Mouse (Mus musculus) hindbrain, embryonic 10.5 days (tissue): ENCODE measurements around the gene Bcl2l2. TPM values are rescaled to one million over a fixed set of nuclear protein-coding genes. Genes with fewer than 3 reads are reported as not detected.

Source experiments
- DNase-seq: peaks from one replicate; pipeline ENCODE4 v3.0.0-alpha.2; 2017; ENCODE audit warnings: low spot score
- H3K27ac ChIP-seq: fragments of 300-500 bp; sonication (generic); 2 replicates; pipeline ENCODE4 v1.5.1; 2016; ENCODE audit warnings: mild to moderate bottlenecking, moderate library complexity
- H3K27me3 ChIP-seq: fragments of 300-500 bp; sonication (generic); 2 replicates; pipeline ENCODE4 v1.6.1; 2016; ENCODE audit warnings: mild to moderate bottlenecking; ENCODE audit not compliant: poor library complexity, insufficient read depth, severe bottlenecking
- H3K36me3 ChIP-seq: fragments of 300-500 bp; sonication (generic); 2 replicates; pipeline ENCODE4 v1.6.1; 2016; ENCODE audit warnings: mild to moderate bottlenecking, moderate library complexity
- H3K4me1 ChIP-seq: fragments of 300-500 bp; sonication (generic); replicated peaks from 2 replicates; pipeline ENCODE4 v1.6.1; 2016; ENCODE audit warnings: mild to moderate bottlenecking
- H3K4me3 ChIP-seq: fragments of 300-500 bp; sonication (generic); 2 replicates; pipeline ENCODE4 v1.5.1; 2016; ENCODE audit warnings: mild to moderate bottlenecking, moderate library complexity
- H3K9me3 ChIP-seq: fragments of 300-500 bp; sonication (generic); 2 replicates; pipeline ENCODE4 v1.6.1; 2016; ENCODE audit warnings: mild to moderate bottlenecking, moderate library complexity
- WGBS: fragments of 180-500 bp; shearing (Covaris S2); methylation state at CpG from one replicate; pipeline ENCODE4 v1.1.7; 2016; 5-methylcytosine and 5-hydroxymethylcytosine counted together
- polyA plus RNA-seq: library from polyadenylated mRNA; unstranded; fragments of >200 nt; fragmentation: Nextera tagmentation; extraction: Ambion mirVana; gene quantifications from 2 replicates; pipeline ENCODE4 v1.2.1, GENCODE M21; 2016

The Bcl2l2 gene
- polyA plus RNA-seq, 1 experiment from 2014 or later = 3.0 TPM

DNA sequence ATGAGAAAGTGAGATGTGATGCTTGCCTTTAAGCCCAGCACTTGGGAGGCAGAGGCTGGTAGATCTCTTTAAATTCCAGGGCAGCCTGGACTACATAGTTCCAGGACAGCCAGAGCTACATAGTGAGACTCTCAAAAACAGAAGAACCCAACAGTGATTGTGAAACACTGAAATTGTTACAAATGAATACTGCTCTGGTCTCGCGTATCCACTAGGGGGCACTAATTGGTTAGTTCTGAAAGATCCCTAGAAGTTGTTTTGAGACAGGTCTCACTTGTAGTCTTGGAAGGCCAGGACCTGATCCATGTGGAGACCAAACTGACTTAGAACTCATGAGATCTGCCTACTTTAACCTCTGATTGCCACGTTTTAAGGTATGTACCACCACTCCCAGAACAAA is 17.2 kb downstream of the Bcl2l2 start:
- DNase-seq = peak; percentile 65
- H3K36me3 ChIP-seq = peaks cover 55% of the 10 kb centered on the region
- H3K4me3 ChIP-seq = no peak overlapping the region
- peaks cover 11% of the 10 kb centered on the region for H3K4me1 ChIP-seq
- H3K27me3 ChIP-seq = no peaks in the 10 kb centered on the region
- no peak overlapping the region for H3K27ac ChIP-seq
- H3K9me3 ChIP-seq = no peaks in the 10 kb centered on the region
- 0% methylated on average over 3 of the region's 3 CpGs for WGBS

GRCm38 (mm10) chr14:54903641-54904040 is 20.5 kb downstream of the Bcl2l2 start:
- Histone ChIP-seq H3K27ac (no peak overlapping the region), H3K36me3 (peaks cover 52% of the 10 kb centered on the region), H3K9me3 (no peaks in the 10 kb centered on the region), H3K4me3 (no peak overlapping the region), H3K4me1 (peaks cover 19% of the 10 kb centered on the region), H3K27me3 (no peaks in the 10 kb centered on the region)
- no peak for DNase-seq
- WGBS = 90% methylated on average over 4 of the region's 4 CpGs

DNA sequence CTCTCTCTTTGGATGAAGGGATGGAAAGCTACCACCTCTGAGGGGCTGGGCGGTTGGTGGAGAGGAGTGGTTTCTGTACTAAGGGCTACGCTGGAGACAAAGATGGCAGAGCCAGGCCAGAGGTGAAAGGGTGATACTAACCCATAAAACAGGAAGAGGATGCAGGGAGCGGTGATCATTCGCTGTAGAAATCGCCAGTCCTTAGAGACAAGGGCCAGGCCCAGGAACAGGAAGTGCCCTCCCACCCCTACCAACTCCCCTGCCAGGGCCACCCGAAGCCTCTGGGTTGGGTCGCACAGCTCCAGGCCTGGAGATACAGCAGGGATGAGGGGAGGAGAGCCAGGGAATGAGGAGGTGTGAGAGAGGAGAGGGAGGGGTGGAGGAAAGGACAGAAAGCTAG is 25.5 kb downstream of the Bcl2l2 start:
- no peak for DNase-seq
- Histone ChIP-seq H3K27me3 (no peaks in the 10 kb centered on the region), H3K4me1 (peaks cover 55% of the 10 kb centered on the region), H3K4me3 (no peak overlapping the region), H3K36me3 (peaks cover 65% of the 10 kb centered on the region), H3K27ac (no peak overlapping the region), H3K9me3 (no peaks in the 10 kb centered on the region)
- 82% methylated on average over 7 of the region's 7 CpGs for WGBS

GRCm38 (mm10) chr14:54912109-54912850 is 29.1 kb downstream of the Bcl2l2 start:
- WGBS = 3% methylated on average over 69 of the region's 69 CpGs
- peaks cover 52% of the 10 kb centered on the region for H3K4me1 ChIP-seq
- DNase-seq = peak; percentile 39
- peaks cover 56% of the 10 kb centered on the region for H3K36me3 ChIP-seq
- H3K4me3 ChIP-seq = peak overlapping the region; percentile 98
- H3K27ac ChIP-seq = peak overlapping the region; percentile 96
- H3K9me3 ChIP-seq = no peaks in the 10 kb centered on the region
- no peaks in the 10 kb centered on the region for H3K27me3 ChIP-seq

- DNase-seq = peak; percentile 84
- Histone ChIP-seq H3K4me3 (peak within 1 kb of the TSS; percentile 98), H3K27ac (peak within 1 kb of the TSS; percentile 96), H3K4me1 (peaks cover 46% of the 10 kb centered on the region), H3K36me3 (peaks cover 56% of the 10 kb centered on the region), H3K27me3 (no peaks in the 10 kb centered on the region), H3K9me3 (no peaks in the 10 kb centered on the region)
- 0% methylated on average over 28 of the region's 28 CpGs for WGBS
These were observed 29.7 kb downstream of the Bcl2l2 start, which contains the start of gene Slc22a17 for GRCm38 (mm10) chr14:54912886-54913285. Slc22a17 (minus strand) TSS chr14:54913132.

DNA sequence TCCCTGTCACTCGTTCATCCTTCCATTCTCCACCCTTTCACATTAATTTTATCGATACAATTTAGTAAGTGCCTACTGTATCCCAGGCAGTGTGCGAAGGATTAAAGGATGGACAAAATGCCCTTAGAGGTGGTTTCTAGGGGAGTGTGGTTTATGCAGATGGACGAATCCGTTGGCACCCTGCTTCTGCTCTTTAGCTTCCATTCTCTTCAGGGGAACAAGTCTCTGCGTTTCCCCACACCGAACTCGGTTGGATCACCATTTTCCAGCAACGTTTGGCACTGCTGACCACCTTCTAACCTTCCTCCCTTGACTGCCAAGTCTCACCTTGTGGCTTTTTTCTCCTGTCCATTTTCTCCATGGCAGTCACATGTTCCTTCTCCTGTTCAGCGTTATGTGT is 30.2 kb downstream of the Bcl2l2 start:
- Histone ChIP-seq H3K27me3 (no peaks in the 10 kb centered on the region), H3K27ac (peak overlapping the region; percentile 96), H3K4me3 (peak overlapping the region; percentile 98), H3K4me1 (peaks cover 42% of the 10 kb centered on the region), H3K9me3 (no peaks in the 10 kb centered on the region), H3K36me3 (peaks cover 56% of the 10 kb centered on the region)
- DNase-seq = no peak
- 22% methylated on average over 10 of the region's 10 CpGs for WGBS

- Histone ChIP-seq H3K9me3 (peaks cover 21% of the 10 kb centered on the region), H3K27me3 (no peaks in the 10 kb centered on the region), H3K4me3 (no peak overlapping the region), H3K4me1 (peaks cover 22% of the 10 kb centered on the region), H3K27ac (0 out of 2 replicates have a peak overlapping the region, but pooled peaks have one; percentile 16), H3K36me3 (peaks cover 81% of the 10 kb centered on the region)
- no peak for DNase-seq
- 94% methylated on average over 16 of the region's 16 CpGs for WGBS
These were observed 37.0 kb downstream of the Bcl2l2 start for GRCm38 (mm10) chr14:54920076-54920685.

DNA sequence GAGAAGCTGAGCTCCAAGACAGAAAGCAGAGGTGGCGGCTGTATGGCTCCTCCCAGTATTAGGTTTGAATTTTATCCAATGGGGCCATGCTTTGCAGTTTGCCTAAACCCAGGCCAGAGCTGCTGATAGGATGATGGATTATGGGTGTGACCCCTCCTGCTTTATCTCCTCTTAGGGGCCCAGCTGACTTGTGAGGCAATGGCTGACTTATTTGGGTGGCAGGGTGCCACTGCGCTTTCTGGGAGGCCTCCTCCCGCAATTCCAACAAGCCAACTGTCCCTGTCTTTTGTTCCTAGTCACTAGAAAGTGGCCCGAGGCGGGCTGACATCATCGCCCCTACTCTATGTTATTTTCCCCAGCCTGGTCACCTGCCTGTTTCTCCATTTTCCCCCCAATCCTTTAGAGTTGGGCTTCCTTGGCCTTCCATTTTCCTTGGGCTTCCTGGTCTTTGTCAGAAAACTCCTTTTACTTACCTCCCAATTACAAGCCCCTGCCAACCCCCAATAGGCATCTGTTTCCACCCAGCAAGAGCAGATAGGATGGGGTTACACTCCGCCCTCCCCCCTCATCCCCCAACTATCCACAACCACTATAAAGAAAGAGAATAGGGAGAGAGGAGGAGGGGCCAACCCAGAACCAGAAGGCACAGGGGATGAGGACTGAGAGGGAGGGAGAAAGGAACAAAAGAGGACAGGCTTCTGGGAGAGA is 41.6 kb downstream of the Bcl2l2 start:
- 7% methylated on average over 7 of the region's 7 CpGs for WGBS

GRCm38 (mm10) chr14:54925349-54926342 is 42.5 kb downstream of the Bcl2l2 start, which contains the start of gene Efs:
Efs (minus strand) TSS chr14:54926126.
- DNase-seq = peak; percentile 81
- H3K4me3 ChIP-seq = peak within 1 kb of the TSS; percentile 71
- WGBS = under 1% methylated on average over 57 of the region's 57 CpGs
- peaks cover 20% of the 10 kb centered on the region for H3K9me3 ChIP-seq
- peak within 1 kb of the TSS; percentile 99 for H3K27ac ChIP-seq
- peaks cover 59% of the 10 kb centered on the region for H3K4me1 ChIP-seq
- peaks cover 8% of the 10 kb centered on the region for H3K27me3 ChIP-seq
- H3K36me3 ChIP-seq = peaks cover 27% of the 10 kb centered on the region

More for the DNA sequence above, 41.6 kb downstream of the Bcl2l2 start:
- peak; percentile 73 for DNase-seq
- H3K9me3 ChIP-seq = peaks cover 21% of the 10 kb centered on the region
- peaks cover 8% of the 10 kb centered on the region for H3K27me3 ChIP-seq
- peaks cover 35% of the 10 kb centered on the region for H3K36me3 ChIP-seq
- H3K27ac ChIP-seq = peak overlapping the region; percentile 99
- peaks cover 51% of the 10 kb centered on the region for H3K4me1 ChIP-seq
- peak overlapping the region; percentile 71 for H3K4me3 ChIP-seq

DNA sequence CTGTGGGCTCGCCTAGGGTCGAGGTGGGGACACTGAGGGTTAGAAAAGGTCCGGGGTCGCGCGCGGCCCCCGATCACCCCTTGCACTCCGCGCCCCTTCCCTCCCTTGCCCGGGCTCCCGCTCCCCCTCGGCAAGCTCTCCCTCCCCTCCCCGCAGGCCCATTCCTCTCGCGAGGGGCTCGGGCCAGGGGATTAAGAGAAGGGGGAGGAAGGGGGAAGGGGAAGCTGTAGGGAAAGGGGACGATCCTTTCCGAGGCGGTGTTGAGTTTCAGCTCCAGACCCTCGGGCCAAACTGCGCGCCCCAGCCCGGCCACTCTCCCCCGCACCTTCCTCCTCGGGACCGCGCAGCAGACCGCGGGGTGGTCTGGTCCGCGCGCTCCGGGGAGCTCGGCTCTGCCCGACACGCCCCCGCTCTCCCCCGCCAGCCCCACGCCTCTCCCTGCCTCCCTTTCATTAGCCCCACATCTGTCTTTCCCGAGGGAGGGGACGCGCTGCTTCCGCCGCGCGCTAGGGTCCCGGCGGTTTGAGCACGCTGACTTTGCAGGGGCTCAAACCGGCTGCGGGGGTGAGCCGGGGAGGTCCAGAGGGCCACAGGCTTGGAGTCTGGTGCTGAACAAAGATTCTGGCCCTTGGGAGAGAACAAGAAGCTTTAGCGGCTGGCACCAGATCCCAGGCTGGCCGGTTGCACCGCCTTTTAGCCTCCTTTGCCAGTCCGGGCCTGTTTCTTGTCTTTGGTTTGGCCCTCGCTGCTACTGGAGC is 43.4 kb downstream of the Bcl2l2 start:
- Histone ChIP-seq H3K4me3 (peak overlapping the region; percentile 71), H3K9me3 (peaks cover 11% of the 10 kb centered on the region), H3K27me3 (peaks cover 8% of the 10 kb centered on the region), H3K27ac (peak overlapping the region; percentile 99), H3K4me1 (peaks cover 64% of the 10 kb centered on the region), H3K36me3 (peaks cover 18% of the 10 kb centered on the region)
- under 1% methylated on average over 54 of the region's 58 CpGs for WGBS
- DNase-seq = peak; percentile 88

DNA sequence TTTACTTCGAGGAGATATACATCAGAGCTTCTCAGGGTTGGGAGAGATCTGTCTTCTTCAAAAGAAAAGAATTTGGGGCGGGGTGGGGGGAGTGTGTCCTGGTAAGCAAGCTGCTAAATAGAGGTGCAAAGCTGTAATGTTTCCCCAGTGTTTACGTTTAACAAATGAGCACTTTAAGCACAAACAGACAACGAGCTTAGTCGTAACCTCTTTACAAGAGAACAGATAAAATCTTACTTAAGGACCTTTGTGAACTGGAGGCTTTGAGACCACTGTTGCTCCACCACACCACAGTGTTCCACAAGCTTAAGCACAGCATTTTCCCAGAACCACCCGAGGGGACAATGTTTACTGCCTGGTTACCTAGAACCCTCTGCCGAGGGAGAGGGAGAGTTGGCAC is 44.1 kb downstream of the Bcl2l2 start:
- Histone ChIP-seq H3K27ac (peak overlapping the region; percentile 99), H3K4me1 (peaks cover 69% of the 10 kb centered on the region), H3K36me3 (peaks cover 10% of the 10 kb centered on the region), H3K27me3 (peaks cover 8% of the 10 kb centered on the region), H3K9me3 (peaks cover 3% of the 10 kb centered on the region; the same call in 1 of the 2 replicates), H3K4me3 (peak overlapping the region; percentile 71)
- WGBS = 15% methylated on average over 7 of the region's 7 CpGs
- DNase-seq = no peak
